Mouse (Mus musculus) c-Kit-positive CD71-positive TER-119-positive erythroid progenitor cells, embryonic 14.5 days (primary cell): Measurements from ENCODE around the gene Olfr27.

Source experiments
- DNase-seq: peaks from one replicate; pipeline ENCODE4 v3.0.0-alpha.2; 2013; ENCODE audit warnings: low spot score

The Olfr27 gene

DNA sequence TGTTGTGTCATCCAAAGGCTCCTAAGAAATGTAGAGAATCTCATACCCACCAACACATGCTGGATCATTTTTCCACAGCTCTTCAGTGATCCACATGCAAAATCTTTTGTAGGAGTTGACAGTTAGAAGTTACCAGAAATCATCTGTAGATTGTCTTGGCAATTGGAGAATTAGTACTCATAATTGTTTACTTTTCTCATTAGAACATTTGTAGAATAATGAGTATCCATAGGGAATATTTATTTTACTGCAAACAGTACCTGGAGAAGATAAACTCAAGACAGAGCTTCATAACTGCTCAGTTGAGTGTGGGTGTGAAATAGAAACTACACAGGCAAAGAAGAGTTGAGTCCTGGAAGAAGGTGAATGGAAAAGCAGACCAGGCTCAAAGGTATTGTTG lies at the start of gene Olfr27:
Olfr27 (plus strand) TSS at position 301 of the 400 bp plus-strand sequence.
- DNase-seq = no peak

DNA sequence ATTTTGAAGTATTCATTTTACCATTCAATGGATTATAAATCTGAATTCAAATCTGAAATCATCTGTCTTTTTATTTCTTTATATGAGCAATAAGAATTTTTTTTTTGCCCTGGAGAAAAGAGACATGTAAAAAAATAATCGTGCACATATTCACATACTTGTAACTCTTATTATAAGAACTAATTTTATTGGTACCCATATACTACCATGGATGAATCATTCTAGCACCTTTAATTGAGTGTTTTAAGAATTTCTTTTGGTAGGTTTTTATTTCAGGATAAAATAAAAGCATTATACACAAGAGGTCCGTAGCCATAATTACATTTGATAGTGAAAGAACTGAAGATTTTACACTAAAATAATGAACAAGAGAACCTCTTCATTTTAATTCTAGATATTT lies 49.1 kb upstream of the Olfr27 start, which contains the start of gene Olfr938:
Olfr938 (minus strand) TSS at position 101 of the 400 bp plus-strand sequence.
- DNase-seq = no peak

GRCm38 (mm10) chr9:39127326-39127725 lies 605 bp upstream of the Olfr27 start:
- DNase-seq = no peak

- no peak for DNase-seq
These were observed 24.5 kb downstream of the Olfr27 start for GRCm38 (mm10) chr9:39152401-39152800.

DNA sequence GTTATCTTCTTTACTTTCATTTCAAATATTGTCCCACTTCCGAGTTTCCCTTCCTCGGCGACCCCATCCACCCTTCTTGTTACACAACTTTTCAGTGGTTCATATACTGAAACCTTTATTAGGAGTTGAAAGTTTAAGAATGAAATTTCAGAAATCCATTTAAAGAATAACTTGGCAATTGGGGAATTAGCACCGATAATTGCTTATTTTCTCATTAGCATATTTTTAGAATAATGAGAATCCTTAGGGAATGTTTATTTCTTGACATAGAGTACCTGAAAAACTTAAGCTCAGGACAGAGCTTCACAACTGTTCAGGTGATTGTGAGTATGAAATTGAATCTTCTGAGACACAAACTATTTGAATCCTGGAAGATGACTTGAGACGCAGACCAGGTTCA lies 38.1 kb downstream of the Olfr27 start, which contains the start of gene Olfr943:
Olfr943 (plus strand) TSS at position 301 of the 400 bp plus-strand sequence.
- no peak for DNase-seq
